Mouse (Mus musculus): ENCODE measurements around the gene Tek. TPM values are rescaled to one million over a fixed set of nuclear protein-coding genes. Genes with fewer than 3 reads are reported as not detected.
"Not testable (repeated sequence)": the region's sequence is repeated elsewhere in the genome, so short reads cannot be mapped to it uniquely, and the experiment has no call there.

Tek gene
- total RNA-seq (2021), result 10 to 100 TPM in 1 of 2 experiments, 1 to 10 TPM in 1; 9.1 to 12.1 TPM
- long read RNA-seq, experiment 1, full-length matches to known transcripts, result 13 of 17 reads
- long read RNA-seq, experiment 1, partial matches to known transcripts, result 2 of 17 reads
- long read RNA-seq, experiment 1, other reads (novel, unspliced or antisense), result 2 of 17 reads
- long read RNA-seq, experiment 2, full-length matches to known transcripts, result 20 of 22 reads
- long read RNA-seq, experiment 2, partial matches to known transcripts, result 1 of 22 reads
- long read RNA-seq, experiment 2, other reads (novel, unspliced or antisense), result 1 of 22 reads

- TF ChIP-seq CTCF (IDR thresholded peaks at IDR 0.05), result no peak
These were observed at the start of gene Tek for GRCm38 (mm10) chr4:94738838-94739731. TSS of gene Tek (plus strand) at chr4:94739289.

GRCm38 (mm10) chr4:94689804-94690203 lies 49.3 kb upstream of the Tek start:
- DNase-seq (ENCODE audit: extremely low spot score in 1 of 2, low spot score in 2 of 2); H3K4me3 ChIP-seq; intact Hi-C loops (cut with DNase I); H3K27ac ChIP-seq: not testable (repeated sequence)

More at GRCm38 (mm10) chr4:94738838-94739731, at the start of gene Tek:
- H3K4me3 ChIP-seq, result peak within 1 kb of the TSS; percentile 26
- peak within 1 kb of the TSS; percentile 21; the same call in 1 of the 2 replicates for H3K27ac ChIP-seq
- no peak for DNase-seq (ENCODE audit: extremely low spot score in 1 of 2, low spot score in 2 of 2)
- intact Hi-C loops (cut with DNase I), result no loop called here

- no peak for DNase-seq (ENCODE audit: extremely low spot score in 1 of 2, low spot score in 2 of 2)
- intact Hi-C loops (cut with DNase I), result no loop called here
- Histone ChIP-seq H3K4me3 (no peak overlapping the region), H3K27ac (no peak overlapping the region)
- no peak for TF ChIP-seq CTCF (IDR thresholded peaks at IDR 0.05)
These were observed 48.0 kb upstream of the Tek start for GRCm38 (mm10) chr4:94691078-94691477.

GRCm38 (mm10) chr4:94692175-94692574 lies 46.9 kb upstream of the Tek start:
- H3K27ac ChIP-seq, result no peak overlapping the region
- intact Hi-C loops (cut with DNase I), result no loop called here
- TF ChIP-seq CTCF (IDR thresholded peaks at IDR 0.05), result no peak
- no peak for DNase-seq (ENCODE audit: extremely low spot score in 1 of 2, low spot score in 2 of 2)
- no peak overlapping the region for H3K4me3 ChIP-seq

GRCm38 (mm10) chr4:94696368-94696767 lies 42.7 kb upstream of the Tek start:
- H3K4me3 ChIP-seq, result no peak overlapping the region
- DNase-seq (ENCODE audit: extremely low spot score in 1 of 2, low spot score in 2 of 2), result no peak
- no peak for TF ChIP-seq CTCF (IDR thresholded peaks at IDR 0.05)
- intact Hi-C loops (cut with DNase I), result no loop called here
- no peak overlapping the region for H3K27ac ChIP-seq

- intact Hi-C loops (cut with DNase I), result no loop called here
- no peak for TF ChIP-seq CTCF (IDR thresholded peaks at IDR 0.05)
- no peak for DNase-seq (ENCODE audit: extremely low spot score in 1 of 2, low spot score in 2 of 2)
- Histone ChIP-seq H3K4me3 (no peak overlapping the region), H3K27ac (no peak overlapping the region)
These were observed 28.1 kb upstream of the Tek start for GRCm38 (mm10) chr4:94711002-94711401.

- TF ChIP-seq CTCF (IDR thresholded peaks at IDR 0.05), result no peak
- intact Hi-C loops (cut with DNase I), result no loop called here
- no peak for DNase-seq (ENCODE audit: extremely low spot score in 1 of 2, low spot score in 2 of 2)
- Histone ChIP-seq H3K27ac (no peak overlapping the region), H3K4me3 (no peak overlapping the region)
These were observed 27.7 kb upstream of the Tek start for GRCm38 (mm10) chr4:94711426-94711825.

GRCm38 (mm10) chr4:94713741-94714140 lies 25.3 kb upstream of the Tek start:
- no peak for TF ChIP-seq CTCF (IDR thresholded peaks at IDR 0.05)
- H3K27ac ChIP-seq, result no peak overlapping the region
- DNase-seq (ENCODE audit: extremely low spot score in 1 of 2, low spot score in 2 of 2), result no peak
- no peak overlapping the region for H3K4me3 ChIP-seq
- intact Hi-C loops (cut with DNase I), result no loop called here

GRCm38 (mm10) chr4:94715166-94715565 lies 23.9 kb upstream of the Tek start:
- no peak overlapping the region for H3K4me3 ChIP-seq
- TF ChIP-seq CTCF (IDR thresholded peaks at IDR 0.05), result no peak
- no peak for DNase-seq (ENCODE audit: extremely low spot score in 1 of 2, low spot score in 2 of 2)
- H3K27ac ChIP-seq, result no peak overlapping the region
- intact Hi-C loops (cut with DNase I), result no loop called here

- intact Hi-C loops (cut with DNase I), result no loop called here
- DNase-seq (ENCODE audit: extremely low spot score in 1 of 2, low spot score in 2 of 2), result no peak
- Histone ChIP-seq H3K4me3 (no peak overlapping the region), H3K27ac (no peak overlapping the region)
- no peak for TF ChIP-seq CTCF (IDR thresholded peaks at IDR 0.05)
These were observed 13.3 kb upstream of the Tek start for GRCm38 (mm10) chr4:94725799-94726198.

- Histone ChIP-seq H3K27ac (no peak overlapping the region), H3K4me3 (no peak overlapping the region)
- intact Hi-C loops (cut with DNase I), result no loop called here
- no peak for TF ChIP-seq CTCF (IDR thresholded peaks at IDR 0.05)
- no peak for DNase-seq (ENCODE audit: extremely low spot score in 1 of 2, low spot score in 2 of 2)
These were observed 6.4 kb upstream of the Tek start for GRCm38 (mm10) chr4:94732721-94733120.
